15 mouse cellular contexts compared by ENCODE assay signal in genomic region chr15:27282279-27282678, GRCm38 (mm10).
DNase-seq lines count a peak whose midpoint lies in the region; ATAC-seq and TF ChIP-seq lines count a peak whose summit lies in the region.
"Had no signal": no experiment of that assay in that cellular context is flagged by ENCODE, and none has a peak within 500 bp of the region (broad histone marks: within the 10 kb centered on the region; RNA-seq: fewer than 3 reads in every experiment).

No protein-coding gene starts in this region.

- peak; percentile 27; the same call in 1 of the 2 replicates for TF ChIP-seq CTCF in hindbrain, postnatal 0 days (IDR thresholded peaks at IDR 0.05; ENCODE audit: low read depth)
- TF ChIP-seq CTCF in midbrain, postnatal 0 days (IDR thresholded peaks at IDR 0.05): peak; percentile 23; the same call in 1 of the 2 replicates
- TF ChIP-seq CTCF in MEL (IDR thresholded peaks at IDR 0.05 in 2 of 3, conservative IDR thresholded peaks at IDR 0.05 in 1 of 3; ENCODE audit: control insufficient read depth in 1 of 3, insufficient read depth in 1 of 3, low read depth in 2 of 3, low read length in 3 of 3, poor library complexity in 1 of 3, severe bottlenecking in 1 of 3): peak; percentile 42 to 72 (median 45)
- peak; percentile 41 for TF ChIP-seq CTCF in stomach, postnatal 0 days (IDR thresholded peaks at IDR 0.05; ENCODE audit: low read depth)

- TF ChIP-seq RAD21 in MEL (IDR thresholded peaks at IDR 0.05; ENCODE audit: low read depth, low read length): peak; percentile 14

- no peaks in the 10 kb centered on the region for H3K9me3 ChIP-seq in hindbrain, postnatal 0 days (ENCODE audit: low read length)
- no peaks in the 10 kb centered on the region for H3K9me3 ChIP-seq in hindbrain, embryonic 13.5 days
- H3K9me3 ChIP-seq in midbrain, postnatal 0 days (ENCODE audit: low read length): no peaks in the 10 kb centered on the region
- peaks cover 9% of the 10 kb centered on the region for H3K9me3 ChIP-seq in midbrain, embryonic 10.5 days (replicated peaks)
- H3K9me3 ChIP-seq in MEL (replicated peaks; ENCODE audit: insufficient read depth, low read length): no peaks in the 10 kb centered on the region
- H3K9me3 ChIP-seq in stomach, postnatal 0 days (ENCODE audit: control insufficient read depth, low read length): no peaks in the 10 kb centered on the region

- DNase-seq in hindbrain, postnatal 0 days (ENCODE audit: low spot score): no peak
- no peak for DNase-seq in midbrain, postnatal 0 days (ENCODE audit: low spot score)
- no peak for DNase-seq in midbrain, embryonic 10.5 days (ENCODE audit: low spot score)
- DNase-seq in MEL (ENCODE audit: low read depth, low spot score): peak; percentile 38
- no peak for DNase-seq in stomach, postnatal 0 days (ENCODE audit: low spot score)
- DNase-seq: adrenal gland, postnatal 36 days; cerebellum, adult 11 months; kidney, adult 2 months; kidney, postnatal 4 days; right cerebral cortex, postnatal 25 days had no signal

- no peaks in the 10 kb centered on the region for H3K79me2 ChIP-seq in MEL (ENCODE audit: control insufficient read depth, insufficient read depth, low read length, poor library complexity)

- H3K36me3 ChIP-seq in hindbrain, postnatal 0 days (ENCODE audit: insufficient read depth, low read length): no peaks in the 10 kb centered on the region
- H3K36me3 ChIP-seq in hindbrain, embryonic 13.5 days: no peaks in the 10 kb centered on the region
- no peaks in the 10 kb centered on the region for H3K36me3 ChIP-seq in midbrain, postnatal 0 days (ENCODE audit: insufficient read depth, low read length)
- H3K36me3 ChIP-seq in midbrain, embryonic 10.5 days: no peaks in the 10 kb centered on the region
- no peaks in the 10 kb centered on the region for H3K36me3 ChIP-seq in MEL (ENCODE audit: control insufficient read depth in 1 of 2, insufficient read depth in 2 of 2, low read length in 2 of 2)
- H3K36me3 ChIP-seq in stomach, postnatal 0 days (ENCODE audit: control insufficient read depth, insufficient read depth, low read length): no peaks in the 10 kb centered on the region
- H3K36me3 ChIP-seq: forebrain, embryonic 12.5 days; midbrain, embryonic 13.5 days had no signal

- 91% methylated on average over 1 of the region's 1 CpGs for WGBS in hindbrain, postnatal 0 days
- 96% methylated on average over 1 of the region's 1 CpGs for WGBS in hindbrain, embryonic 13.5 days
- WGBS in midbrain, postnatal 0 days: 91% methylated on average over 1 of the region's 1 CpGs
- WGBS in midbrain, embryonic 10.5 days: 88% methylated on average over 1 of the region's 1 CpGs
- WGBS in stomach, postnatal 0 days: 77% methylated on average over 1 of the region's 1 CpGs

- TF ChIP-seq POLR2A in MEL (IDR thresholded peaks at IDR 0.05; ENCODE audit: control insufficient read depth in 1 of 2, insufficient read depth in 1 of 2, low read depth in 1 of 2, low read length in 2 of 2, poor library complexity in 1 of 2): no peak

- no peak overlapping the region for H3K9ac ChIP-seq in hindbrain, postnatal 0 days (replicated peaks; ENCODE audit: low read length)
- no peak overlapping the region for H3K9ac ChIP-seq in hindbrain, embryonic 13.5 days
- H3K9ac ChIP-seq in midbrain, postnatal 0 days (replicated peaks; ENCODE audit: low read length, poor library complexity, severe bottlenecking): no peak overlapping the region
- no peak overlapping the region for H3K9ac ChIP-seq in MEL (ENCODE audit: control insufficient read depth, low read depth, low read length, poor library complexity, severe bottlenecking)
- no peak overlapping the region for H3K9ac ChIP-seq in stomach, postnatal 0 days (ENCODE audit: low read length)
- H3K9ac ChIP-seq: forebrain, embryonic 12.5 days; midbrain, embryonic 13.5 days had no signal

- no peaks in the 10 kb centered on the region for H3K27me3 ChIP-seq in hindbrain, postnatal 0 days (ENCODE audit: insufficient read depth, low read length)
- H3K27me3 ChIP-seq in hindbrain, embryonic 13.5 days: no peaks in the 10 kb centered on the region
- H3K27me3 ChIP-seq in midbrain, postnatal 0 days (ENCODE audit: insufficient read depth, low read length): no peaks in the 10 kb centered on the region
- H3K27me3 ChIP-seq in midbrain, embryonic 10.5 days (ENCODE audit: low read depth, poor library complexity, severe bottlenecking): no peaks in the 10 kb centered on the region
- H3K27me3 ChIP-seq in MEL (ENCODE audit: control insufficient read depth in 1 of 2, insufficient read depth in 2 of 2, low read length in 2 of 2): no peaks in the 10 kb centered on the region
- no peaks in the 10 kb centered on the region for H3K27me3 ChIP-seq in stomach, postnatal 0 days (ENCODE audit: control insufficient read depth, insufficient read depth, low read length)
- H3K27me3 ChIP-seq: forebrain, embryonic 12.5 days; midbrain, embryonic 13.5 days had no signal

- no peak overlapping the region for H3K4me3 ChIP-seq in hindbrain, postnatal 0 days (ENCODE audit: low read length)
- no peak overlapping the region for H3K4me3 ChIP-seq in hindbrain, embryonic 13.5 days
- H3K4me3 ChIP-seq in midbrain, postnatal 0 days (ENCODE audit: low read depth, low read length): no peak overlapping the region
- H3K4me3 ChIP-seq in midbrain, embryonic 10.5 days: no peak overlapping the region
- no peak overlapping the region for H3K4me3 ChIP-seq in MEL (ENCODE audit: control insufficient read depth in 1 of 2, insufficient read depth in 1 of 2, low read depth in 2 of 2, low read length in 2 of 2)
- H3K4me3 ChIP-seq in stomach, postnatal 0 days (ENCODE audit: low read depth, low read length): no peak overlapping the region
- H3K4me3 ChIP-seq: forebrain, embryonic 12.5 days; midbrain, embryonic 13.5 days had no signal

- no peak overlapping the region for H3K27ac ChIP-seq in hindbrain, postnatal 0 days
- no peak overlapping the region for H3K27ac ChIP-seq in hindbrain, embryonic 13.5 days
- H3K27ac ChIP-seq in midbrain, postnatal 0 days (ENCODE audit: low read depth, low read length): no peak overlapping the region
- no peak overlapping the region for H3K27ac ChIP-seq in midbrain, embryonic 10.5 days (replicated peaks)
- no peak overlapping the region for H3K27ac ChIP-seq in MEL (ENCODE audit: control insufficient read depth, low read depth, low read length)
- H3K27ac ChIP-seq in stomach, postnatal 0 days (replicated peaks): no peak overlapping the region
- H3K27ac ChIP-seq: forebrain, embryonic 12.5 days; midbrain, embryonic 13.5 days had no signal

- H3K4me1 ChIP-seq in hindbrain, postnatal 0 days (ENCODE audit: insufficient read depth, low read length): no peaks in the 10 kb centered on the region
- no peaks in the 10 kb centered on the region for H3K4me1 ChIP-seq in hindbrain, embryonic 13.5 days (replicated peaks)
- no peaks in the 10 kb centered on the region for H3K4me1 ChIP-seq in midbrain, postnatal 0 days (ENCODE audit: insufficient read depth, low read length)
- no peaks in the 10 kb centered on the region for H3K4me1 ChIP-seq in midbrain, embryonic 10.5 days
- H3K4me1 ChIP-seq in MEL (ENCODE audit: control insufficient read depth in 1 of 2, insufficient read depth in 2 of 2, low read length in 2 of 2): no peaks in the 10 kb centered on the region
- H3K4me1 ChIP-seq in stomach, postnatal 0 days (replicated peaks; ENCODE audit: control insufficient read depth, insufficient read depth): no peaks in the 10 kb centered on the region
- H3K4me1 ChIP-seq: forebrain, embryonic 12.5 days; midbrain, embryonic 13.5 days had no signal

- no peak overlapping the region for H3K4me2 ChIP-seq in hindbrain, postnatal 0 days (ENCODE audit: low read depth, low read length)
- no peak overlapping the region for H3K4me2 ChIP-seq in hindbrain, embryonic 13.5 days
- no peak overlapping the region for H3K4me2 ChIP-seq in midbrain, postnatal 0 days (ENCODE audit: low read depth, low read length, poor library complexity, severe bottlenecking)
- H3K4me2 ChIP-seq in stomach, postnatal 0 days (replicated peaks; ENCODE audit: low read depth): no peak overlapping the region
- H3K4me2 ChIP-seq: forebrain, embryonic 12.5 days; heart, embryonic 11.5 days; midbrain, embryonic 13.5 days had no signal

- no peak for ATAC-seq in hindbrain, postnatal 0 days
- no peak for ATAC-seq in hindbrain, embryonic 13.5 days (ENCODE audit: low FRiP score)
- ATAC-seq in midbrain, postnatal 0 days (ENCODE audit: low FRiP score): no peak
- no peak for ATAC-seq in stomach, postnatal 0 days (ENCODE audit: low FRiP score, low TSS enrichment)
- no peak for ATAC-seq in erythroblast, adult 5-6 weeks (replicated peaks; ENCODE audit: low FRiP score, poor library complexity, severe bottlenecking)
- ATAC-seq: midbrain, embryonic 13.5 days had no signal

- no peak for TF ChIP-seq EP300 in MEL (IDR thresholded peaks at IDR 0.05; ENCODE audit: low read depth in 1 of 2, low read length in 2 of 2)
- TF ChIP-seq EP300 in stomach, postnatal 0 days (optimal IDR thresholded peaks at IDR 0.05): no peak

TF ChIP-seq in MEL, 35 proteins besides CTCF, POLR2A, EP300 and RAD21 (continues in another document):
- TF ChIP-seq MXI1 (IDR thresholded peaks at IDR 0.05; ENCODE audit: low read depth, low read length): no peak
- no peak for TF ChIP-seq ZKSCAN1 (IDR thresholded peaks at IDR 0.05; ENCODE audit: low read depth, low read length)
- TF ChIP-seq CHD1 (IDR thresholded peaks at IDR 0.05; ENCODE audit: low read depth, low read length): no peak
- TF ChIP-seq UBTF (IDR thresholded peaks at IDR 0.05; ENCODE audit: borderline replicate concordance, insufficient read depth, low read depth, low read length): no peak
- no peak for TF ChIP-seq USF1 (IDR thresholded peaks at IDR 0.05; ENCODE audit: low read depth, low read length)
- no peak for TF ChIP-seq MYB (IDR thresholded peaks at IDR 0.05; ENCODE audit: low read depth, low read length)
- TF ChIP-seq TBP (IDR thresholded peaks at IDR 0.05; ENCODE audit: low read depth, low read length): no peak
- no peak for TF ChIP-seq GABPA (IDR thresholded peaks at IDR 0.05; ENCODE audit: low read depth, low read length)
- TF ChIP-seq TCF12 (IDR thresholded peaks at IDR 0.05; ENCODE audit: low read depth, low read length): no peak
- no peak for TF ChIP-seq RCOR1 (IDR thresholded peaks at IDR 0.05; ENCODE audit: low read depth, low read length)
- TF ChIP-seq ZMIZ1 (IDR thresholded peaks at IDR 0.05; ENCODE audit: low read depth, low read length): no peak
- TF ChIP-seq HCFC1 (IDR thresholded peaks at IDR 0.05; ENCODE audit: low read depth, low read length): no peak
- TF ChIP-seq ZNF384 (IDR thresholded peaks at IDR 0.05; ENCODE audit: low read depth, low read length): no peak
- TF ChIP-seq MEF2A (IDR thresholded peaks at IDR 0.05; ENCODE audit: extremely low read depth, insufficient replicate concordance, low read depth, low read length, poor library complexity, severe bottlenecking): no peak
- no peak for TF ChIP-seq SMC3 (IDR thresholded peaks at IDR 0.05; ENCODE audit: low read depth, low read length)
- no peak for TF ChIP-seq MAZ (IDR thresholded peaks at IDR 0.05; ENCODE audit: low read depth, low read length)
- TF ChIP-seq POLR2AphosphoS5 (IDR thresholded peaks at IDR 0.05; ENCODE audit: borderline replicate concordance, low read depth, low read length): no peak
- no peak for TF ChIP-seq BHLHE40 (IDR thresholded peaks at IDR 0.05; ENCODE audit: borderline replicate concordance, low read depth, low read length)
